Mouse (Mus musculus) heart, adult 18-20 months (tissue): ENCODE results near the gene Echs1. TPM values are rescaled to one million over a fixed set of nuclear protein-coding genes. Genes with fewer than 3 reads are reported as not detected.

Experiments used
- DNase-seq, 2 experiments: peaks; one replicate each; pipeline ENCODE4 v3.0.0; 2021 to 2022; ENCODE audit warnings: mixed read lengths in 1 of 2
- total RNA-seq, 2 experiments: library from RNA; stranded (reverse); gene quantifications; 2 replicates each; pipeline ENCODE4 v1.2.3; 2021

Gene Echs1
- total RNA-seq, 2 experiments from 2014 or later, result 512 to 515 TPM

DNA sequence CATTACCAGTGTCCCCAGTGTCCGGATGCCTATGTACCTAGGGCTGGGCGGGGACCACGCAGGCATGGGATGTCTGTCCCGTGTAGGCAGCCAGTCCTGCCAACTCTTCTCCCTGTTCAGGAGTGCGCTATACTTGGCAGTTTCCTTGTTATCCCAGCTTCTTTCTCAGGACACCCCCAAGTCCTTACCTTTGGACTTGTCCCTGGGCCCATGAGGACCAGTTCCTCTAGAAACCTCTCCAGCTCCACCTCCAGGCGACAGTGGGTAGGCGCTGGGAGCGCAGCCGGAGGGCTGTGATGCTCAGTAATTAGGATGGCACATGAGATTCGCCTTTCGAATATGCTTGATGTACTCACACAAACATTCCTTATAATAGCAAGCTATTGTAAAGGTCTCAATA lies 54.0 kb downstream of the Echs1 start:
- peak in 1 of 2 experiments; percentile 15 for DNase-seq

DNA sequence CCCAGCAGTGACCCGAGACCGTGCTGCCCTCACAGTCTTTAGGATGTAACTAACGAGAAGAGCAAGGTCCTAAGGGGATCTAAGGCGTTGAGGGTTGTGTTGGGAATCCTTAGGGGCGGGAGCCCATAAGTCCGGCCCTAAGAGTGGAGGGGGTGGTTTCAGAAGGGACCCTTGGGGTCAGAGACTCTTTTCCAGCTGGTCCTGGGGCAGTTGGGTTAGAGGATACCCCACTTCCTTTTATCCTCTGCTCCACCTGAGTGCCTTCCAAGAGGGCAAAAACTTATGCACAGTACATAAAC lies 54.5 kb downstream of the Echs1 start:
- no peak for DNase-seq

DNA sequence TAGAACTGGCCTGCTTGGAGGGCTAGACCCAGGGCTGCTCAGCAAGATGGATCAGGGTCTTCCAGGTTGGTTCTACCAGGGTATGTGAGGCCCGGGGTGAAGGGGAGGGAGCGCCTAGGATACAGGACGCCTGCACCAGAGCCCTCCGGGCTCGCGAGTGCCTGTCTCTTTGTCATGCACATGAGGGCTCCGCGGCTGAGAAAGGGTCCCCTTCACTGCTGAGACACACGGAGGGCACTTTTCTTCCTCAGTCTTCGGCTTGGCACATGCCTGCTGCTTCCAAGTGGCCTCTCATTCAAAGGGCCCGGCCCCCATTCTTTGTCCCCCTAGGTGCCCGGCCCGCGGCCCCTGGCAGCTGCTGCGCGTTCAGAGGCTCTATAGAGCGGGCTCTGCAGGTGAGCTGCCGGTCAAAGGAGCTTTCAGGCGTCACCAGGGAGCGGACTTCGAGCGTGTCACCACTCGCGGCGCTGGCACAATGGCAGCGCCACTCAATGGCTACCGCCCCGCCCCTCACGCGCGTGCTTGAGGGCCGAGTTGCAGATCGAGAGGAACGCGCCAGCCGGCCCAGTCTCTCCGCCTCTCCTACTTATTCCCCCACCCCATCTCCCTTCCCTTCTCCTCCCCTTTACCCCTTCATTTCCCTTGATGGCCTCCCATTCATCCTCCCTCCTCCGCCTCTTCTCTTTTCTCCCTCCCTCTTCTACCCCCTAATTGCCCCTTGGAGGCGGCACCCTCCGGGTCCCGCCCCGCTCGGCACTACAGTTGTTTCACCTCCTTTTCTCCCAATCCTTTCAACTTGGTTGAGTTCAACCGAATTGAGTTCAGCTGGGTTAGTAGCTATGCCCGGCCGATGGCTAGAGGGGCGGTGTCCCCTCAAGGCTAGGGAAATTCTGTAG lies 55.1 kb downstream of the Echs1 start:
- no peak for DNase-seq

DNA sequence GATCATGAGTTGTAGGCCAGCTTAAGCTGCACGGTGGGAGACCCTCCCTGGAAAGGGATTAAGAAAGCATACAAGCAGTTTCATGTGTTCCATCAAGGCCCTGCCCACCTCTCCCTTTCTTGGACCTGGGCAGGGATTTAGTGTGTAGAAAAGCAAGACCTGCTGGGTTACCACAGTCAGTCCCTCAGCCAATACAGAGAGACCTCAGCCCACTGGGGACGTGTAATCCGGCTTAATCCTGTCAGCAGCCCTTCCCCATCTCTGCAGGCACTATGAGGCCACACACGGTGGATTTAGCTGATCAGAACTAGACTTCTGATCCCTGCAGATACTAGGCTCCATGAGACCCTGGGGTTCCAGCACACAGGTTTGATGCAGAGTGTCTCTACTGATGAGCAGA lies 56.7 kb downstream of the Echs1 start:
- no peak for DNase-seq

DNA sequence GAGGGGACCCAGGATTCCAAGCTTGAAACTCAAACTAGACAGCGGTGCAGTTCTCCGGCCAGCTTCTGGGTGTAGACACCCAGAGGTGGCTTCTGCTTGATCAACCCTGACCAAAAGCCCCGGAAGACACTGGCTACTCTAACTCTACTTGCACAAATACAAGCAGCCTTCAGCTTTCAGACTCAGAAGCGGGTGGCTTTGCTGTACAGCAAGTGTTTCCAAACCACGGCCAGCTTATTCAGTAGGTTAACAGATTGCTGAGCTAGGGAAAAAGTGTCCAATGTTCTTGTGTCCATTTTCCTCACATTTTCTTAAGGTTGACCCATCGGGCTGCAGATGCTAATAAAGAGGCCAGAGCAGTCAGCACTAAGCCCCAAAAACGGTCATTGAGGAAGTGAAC lies 57.7 kb downstream of the Echs1 start:
- DNase-seq, result no peak

DNA sequence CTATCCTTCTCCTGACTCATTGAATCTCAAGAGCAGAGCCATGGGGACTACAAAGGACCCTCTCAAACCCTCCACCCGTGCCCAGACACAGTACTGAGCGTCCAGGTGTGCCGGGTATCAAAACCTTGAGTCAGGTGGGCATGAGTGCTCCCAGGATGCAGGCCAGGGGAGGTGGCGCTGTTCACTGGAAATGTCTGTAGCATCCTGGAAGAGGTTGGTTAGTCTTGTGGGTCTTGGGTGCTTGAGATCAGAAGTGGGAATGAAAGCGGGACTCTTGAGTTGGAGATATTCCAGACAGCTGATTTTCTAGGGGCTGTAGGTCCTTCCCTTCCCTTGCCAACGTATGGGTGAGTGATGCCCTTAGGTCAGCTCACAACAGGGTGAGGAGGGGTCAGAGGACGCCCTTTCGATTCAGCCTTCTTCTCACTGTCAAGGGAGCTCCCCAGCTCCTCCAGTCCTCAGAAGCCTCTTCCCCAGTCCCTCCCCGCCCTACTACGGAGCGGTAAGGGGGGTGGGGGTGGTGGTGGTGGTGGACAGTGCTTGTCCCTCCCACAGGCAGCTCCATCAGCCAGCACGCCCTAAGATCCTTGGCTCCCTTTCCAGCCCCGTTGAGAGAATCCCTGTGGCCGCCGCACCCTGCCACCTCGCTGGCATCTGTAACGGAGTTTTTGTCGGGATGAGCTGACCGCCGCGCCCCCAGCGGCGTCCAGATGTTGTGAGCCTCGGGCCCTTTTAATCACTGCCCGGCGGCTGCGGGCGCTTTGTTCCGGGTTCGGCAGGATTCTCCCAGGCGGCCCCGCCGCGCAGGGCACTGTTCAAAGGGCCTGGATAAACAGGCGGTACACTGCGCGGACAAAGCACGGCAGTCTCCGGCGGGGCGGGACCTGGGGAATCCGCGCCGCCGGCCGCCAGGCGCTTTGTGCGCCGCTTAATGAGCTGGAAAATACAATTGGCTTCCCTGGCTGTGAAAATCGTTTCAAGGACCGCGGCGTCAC lies 58.6 kb downstream of the Echs1 start:
- peak in 1 of 2 experiments; percentile 19 for DNase-seq

Other genes starting within 250 kb of the Echs1 start
- under 1 TPM in 1 of 2 experiments, not detected in 1; 0.26 TPM for gene Kndc1, start 221.8 kb downstream of the Echs1 start, total RNA-seq
- not detected for gene Utf1, start 172.7 kb downstream of the Echs1 start, total RNA-seq
- not detected for gene 6430531B16Rik, start 137.7 kb downstream of the Echs1 start, total RNA-seq
- 1 to 10 TPM in 1 of 2 experiments, under 1 TPM in 1; 0.37 to 2.1 TPM for gene Adam8, start 123.9 kb downstream of the Echs1 start, total RNA-seq
- gene Zfp511, start 80.1 kb downstream of the Echs1 start, total RNA-seq, result 1 to 10 TPM; 7.5 to 8.4 TPM
- gene Tubgcp2, start 79.8 kb downstream of the Echs1 start, total RNA-seq, result 10 to 100 TPM; 31.9 to 35.4 TPM
- gene Msx3, start 67.4 kb downstream of the Echs1 start, total RNA-seq, result not detected
- not detected for gene Caly, start 33.9 kb downstream of the Echs1 start, total RNA-seq
- gene Prap1, start 23.1 kb downstream of the Echs1 start, total RNA-seq, result not detected
- gene Fuom, start 14.0 kb downstream of the Echs1 start, total RNA-seq, result 10 to 100 TPM; 76.2 to 87.2 TPM
- gene Paox, start 677 bp downstream of the Echs1 start, total RNA-seq, result 1 to 10 TPM; 3.6 to 5.5 TPM
- 10 to 100 TPM; 28.5 to 34.2 TPM for gene Mtg1, start 21.1 kb upstream of the Echs1 start, total RNA-seq
- under 1 TPM; 0.35 to 0.41 TPM for gene Sprn, start 38.4 kb upstream of the Echs1 start, total RNA-seq
- gene Olfr522, start 48.3 kb upstream of the Echs1 start, total RNA-seq, result not detected
- not detected for gene Olfr523, start 56.7 kb upstream of the Echs1 start, total RNA-seq
- gene Olfr524, start 89.5 kb upstream of the Echs1 start, total RNA-seq, result not detected
- gene Cd163l1, start 101.8 kb upstream of the Echs1 start, total RNA-seq, result under 1 TPM in 1 of 2 experiments, not detected in 1; 0.20 TPM
- gene 5830411N06Rik, start 130.8 kb upstream of the Echs1 start, total RNA-seq, result not detected
- not detected for gene Olfr525, start 204.4 kb upstream of the Echs1 start, total RNA-seq
- not detected for gene Olfr527, start 217.5 kb upstream of the Echs1 start, total RNA-seq
- not detected for gene Olfr60, start 245.2 kb upstream of the Echs1 start, total RNA-seq